Mouse (Mus musculus): ENCODE measurements at regions not wholly inside any gene's neighbourhood (a gene's known extent, or its start where the extent isn't known, plus 50 kb on each side); places are given as distances from the start of the nearest gene placed in this dataset.

GRCm38 (mm10) chr15:38351701-38352100 is 926.3 kb downstream of the 4930447A16Rik start:
- no peak for DNase-seq

GRCm38 (mm10) chr15:38353371-38353770 is 928.0 kb downstream of the 4930447A16Rik start:
- peak in 1 of 2 experiments; percentile 17 for DNase-seq

DNA sequence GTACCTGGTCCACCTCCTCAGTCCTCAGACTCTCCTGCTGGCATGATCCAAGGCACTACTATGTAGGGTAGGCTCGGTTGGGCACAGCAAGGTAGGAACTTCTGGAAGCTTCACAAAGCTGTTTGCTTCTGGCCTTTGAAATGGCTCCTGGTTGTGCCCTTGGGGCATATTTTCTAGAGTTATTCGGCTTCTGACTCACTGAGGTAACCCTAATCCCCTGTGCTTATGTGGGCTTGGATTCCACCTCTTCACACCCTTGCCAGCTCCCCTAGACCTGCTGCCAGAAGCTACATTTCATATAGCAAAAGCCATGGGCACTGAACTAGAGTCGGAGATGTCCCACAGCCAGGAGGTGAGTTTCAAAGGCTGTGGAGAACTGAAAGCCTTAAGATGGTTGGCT is 933.7 kb downstream of the 4930447A16Rik start:
- no peak for DNase-seq

- no peak for DNase-seq
Observed at GRCm38 (mm10) chr15:38363522-38363921, 938.2 kb downstream of the 4930447A16Rik start.

- DNase-seq: no peak
Observed at GRCm38 (mm10) chr15:38364014-38364413, 938.7 kb downstream of the 4930447A16Rik start.

- no peak for DNase-seq
Observed at GRCm38 (mm10) chr15:38367643-38368042, 942.3 kb downstream of the 4930447A16Rik start.

- DNase-seq: no peak
Observed at GRCm38 (mm10) chr15:38368291-38368690, 942.9 kb downstream of the 4930447A16Rik start.

GRCm38 (mm10) chr15:38371404-38372090 is 946.2 kb downstream of the 4930447A16Rik start:
- DNase-seq: no peak

- peak; percentile 36 to 61 for DNase-seq
Observed at GRCm38 (mm10) chr15:38373797-38374196, 948.4 kb downstream of the 4930447A16Rik start.

DNA sequence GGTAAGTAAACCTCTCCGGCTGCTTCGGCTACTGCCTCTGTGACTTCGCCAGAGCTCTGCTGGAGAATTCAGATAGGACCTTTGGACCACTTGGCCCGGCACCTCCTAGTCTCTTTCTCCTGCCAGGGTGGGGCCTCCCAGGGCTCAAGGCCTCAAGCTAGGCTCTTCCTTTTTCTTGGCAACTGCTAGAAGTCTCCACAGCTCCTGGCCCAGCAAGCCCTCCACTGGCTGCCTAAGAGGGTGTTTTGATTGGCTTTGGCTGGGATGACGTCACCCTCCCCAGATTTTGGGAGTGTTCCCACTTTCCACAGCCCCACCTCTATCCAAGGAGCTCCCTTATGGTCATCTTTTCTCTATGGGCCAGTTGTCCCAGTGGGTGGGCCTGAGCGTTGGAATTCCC is 949.4 kb downstream of the 4930447A16Rik start:
- peak; percentile 58 to 65 for DNase-seq

DNA sequence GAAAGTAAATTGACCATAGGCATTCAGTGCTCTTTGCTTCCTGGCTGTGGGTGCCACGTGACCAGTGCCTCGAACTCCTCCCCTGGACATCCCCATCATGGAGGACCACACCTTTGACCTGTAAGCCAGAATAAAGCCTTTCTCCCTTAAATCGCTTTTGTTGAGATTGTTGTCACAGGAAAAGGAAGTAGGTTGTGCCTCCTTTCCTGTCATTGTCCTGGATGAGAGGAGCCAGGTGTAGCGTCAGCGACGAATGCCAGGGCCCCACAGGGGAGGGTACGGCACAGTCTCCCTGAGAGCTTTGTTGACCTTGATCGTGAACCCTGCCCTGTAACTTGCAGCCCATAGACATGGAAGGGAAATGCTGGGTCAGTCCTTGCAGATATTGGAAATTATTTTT is 952.8 kb downstream of the 4930447A16Rik start:
- no peak for DNase-seq

- DNase-seq: no peak
Observed at GRCm38 (mm10) chr15:38387617-38388016, 962.3 kb downstream of the 4930447A16Rik start.

- no peak for DNase-seq
Observed at GRCm38 (mm10) chr15:38388436-38388835, 963.1 kb downstream of the 4930447A16Rik start.

DNA sequence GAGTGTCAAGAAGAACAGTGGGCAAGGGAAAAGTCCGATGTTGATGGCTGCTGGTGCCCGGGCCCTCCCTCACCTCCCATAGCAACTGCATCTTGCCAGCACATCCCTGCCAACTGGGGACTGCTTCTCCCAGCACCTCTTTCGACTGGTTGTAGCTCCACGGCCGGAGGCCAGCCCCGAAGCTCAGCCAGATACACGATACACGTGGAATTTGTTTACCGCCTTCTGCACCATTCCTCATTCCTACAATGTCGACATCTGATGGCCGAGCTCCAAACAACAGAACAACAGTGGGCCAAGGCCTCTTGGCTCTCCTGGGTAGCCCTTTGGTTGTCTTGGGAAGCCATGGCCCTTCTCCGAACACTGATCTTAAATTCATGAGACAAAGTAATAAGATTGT is 965.1 kb downstream of the 4930447A16Rik start:
- DNase-seq: no peak

DNA sequence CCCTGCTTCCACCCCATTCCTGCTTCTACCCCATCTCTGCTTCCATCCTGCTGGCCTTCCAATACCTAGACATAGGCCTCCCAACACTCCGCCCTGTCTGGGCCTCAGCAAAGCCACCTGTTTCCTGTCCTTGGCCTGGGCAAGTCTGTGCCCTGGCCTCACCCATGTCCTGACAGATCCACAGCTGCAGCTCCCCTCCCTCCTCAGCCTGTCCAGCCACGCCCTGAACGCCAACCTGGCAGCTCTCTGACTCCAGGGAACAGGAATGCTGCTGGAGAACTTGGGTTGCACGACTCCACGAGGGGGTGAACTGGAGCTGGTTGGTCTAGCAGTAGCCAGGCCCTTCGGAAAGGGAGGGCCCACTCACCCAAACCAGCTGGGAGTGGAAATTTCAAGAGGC is 966.1 kb downstream of the 4930447A16Rik start:
- DNase-seq: no peak

DNA sequence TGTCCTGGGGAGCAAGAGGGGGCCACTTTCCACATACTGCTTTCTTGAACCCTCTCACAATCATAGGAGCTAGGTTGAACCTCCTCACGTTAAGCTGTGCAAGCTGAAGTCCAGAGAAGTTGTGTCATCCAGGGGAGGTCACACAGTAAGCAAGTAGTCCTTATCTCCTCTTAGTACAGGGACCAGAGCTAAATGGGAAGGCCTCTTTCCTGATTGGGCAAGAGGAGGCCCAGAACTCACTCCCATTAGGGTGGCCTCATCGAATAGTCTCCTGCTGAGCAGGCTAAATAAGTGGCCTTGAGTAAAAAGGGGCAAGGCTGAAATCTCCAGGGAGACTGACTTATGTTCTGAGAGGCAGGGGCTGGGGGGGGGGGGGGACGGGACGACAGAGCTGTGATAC is 966.5 kb downstream of the 4930447A16Rik start:
- DNase-seq: no peak

- DNase-seq: no peak
Observed at GRCm38 (mm10) chr15:38392441-38393149, 967.2 kb downstream of the 4930447A16Rik start.

GRCm38 (mm10) chr15:38398852-38399251 is 973.5 kb downstream of the 4930447A16Rik start:
- no peak for DNase-seq

DNA sequence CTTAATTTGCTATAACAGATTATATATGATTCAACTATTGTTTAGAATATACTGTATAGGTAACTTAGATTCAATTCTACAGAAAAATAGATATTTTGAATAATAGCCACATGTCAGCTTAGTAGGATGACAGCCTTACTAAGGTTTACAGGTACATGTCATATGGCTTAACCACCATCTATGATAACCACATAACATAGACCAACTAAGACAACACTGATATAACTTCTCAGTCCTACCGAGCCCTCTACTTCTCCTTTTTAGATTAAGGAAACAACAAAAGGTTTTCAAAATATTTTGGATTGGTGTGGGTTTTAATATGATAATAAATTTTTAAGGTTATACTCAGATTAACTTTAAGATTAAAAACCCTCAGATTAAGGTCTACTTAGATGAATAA is 977.4 kb downstream of the 4930447A16Rik start:
- no peak for DNase-seq

GRCm38 (mm10) chr15:38403760-38404375 is 978.5 kb downstream of the 4930447A16Rik start:
- DNase-seq: no peak

GRCm38 (mm10) chr15:38406114-38406960 is 981.0 kb downstream of the 4930447A16Rik start:
- peak; percentile 17 to 25 for DNase-seq

- DNase-seq: no peak
Observed at GRCm38 (mm10) chr15:38407476-38407875, 982.1 kb downstream of the 4930447A16Rik start.

DNA sequence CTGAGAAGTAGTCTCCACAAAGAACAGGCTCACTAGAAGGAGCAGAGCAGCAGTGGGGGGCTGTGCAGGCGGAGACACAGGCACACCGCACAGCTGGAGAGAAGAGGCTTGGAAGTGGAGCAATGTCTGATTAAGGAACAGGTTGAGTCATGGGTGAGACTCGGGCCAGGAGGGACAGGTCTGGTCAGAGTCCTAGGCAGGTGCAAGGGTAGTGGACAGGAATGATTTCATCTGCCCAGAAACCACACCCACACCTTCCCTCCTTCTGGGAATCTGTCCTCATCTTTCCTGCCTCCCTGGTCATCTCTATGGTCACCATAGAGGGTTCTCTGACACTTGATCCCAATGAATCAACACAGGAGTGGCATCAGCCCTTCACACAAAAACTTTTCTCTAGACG is 983.8 kb downstream of the 4930447A16Rik start:
- no peak for DNase-seq
